Mouse (Mus musculus): ENCODE data around the gene Emc1. TPM values are rescaled to one million over a fixed set of nuclear protein-coding genes. Genes with fewer than 3 reads are reported as not detected.
"Not testable (repeated sequence)": the region's sequence is repeated elsewhere in the genome, so short reads cannot be mapped to it uniquely, and the experiment has no call there.

Gene Emc1
- polyA plus RNA-seq, 1 experiment, result 13.6 TPM

DNA sequence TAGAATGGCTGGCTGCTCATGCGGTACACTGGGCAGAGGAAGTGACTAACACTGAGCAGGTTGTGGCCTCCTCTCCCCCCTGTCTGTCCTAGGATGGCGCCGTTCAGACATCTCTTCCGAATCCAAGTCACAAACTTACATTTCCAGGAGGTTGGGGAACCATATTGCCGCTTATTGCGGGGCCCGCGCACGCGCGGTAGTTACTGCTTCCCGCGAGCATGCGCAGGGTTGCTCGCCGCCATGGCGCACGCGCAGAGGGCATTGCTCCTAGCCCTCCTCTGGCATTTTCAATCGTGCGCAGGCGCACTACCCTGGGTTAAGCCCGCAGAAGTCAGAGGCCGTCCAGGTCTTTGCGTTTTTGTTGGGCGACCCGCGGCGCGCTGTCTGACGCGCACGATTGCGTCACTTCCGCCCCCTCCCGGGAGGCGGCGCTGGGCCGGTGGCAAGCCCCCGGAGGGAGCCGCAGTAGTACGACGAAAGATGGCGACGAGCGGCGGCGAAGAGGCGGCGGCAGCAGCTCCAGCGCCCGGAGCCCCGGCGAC lies 27.9 kb downstream of the Emc1 start:
- peak overlapping the region; percentile 93 for H3K4me3 ChIP-seq (ENCODE audit: low read depth, low read length)
- peaks cover 5% of the 10 kb centered on the region; the same call in 1 of the 2 replicates for H3K4me1 ChIP-seq (ENCODE audit: control insufficient read depth, insufficient read depth, insufficient read length, low read length)
- H3K27ac ChIP-seq (ENCODE audit: insufficient read depth, low read depth, low read length), result peak overlapping the region; percentile 70
- H3K36me3 ChIP-seq (ENCODE audit: control insufficient read depth, insufficient read depth, low read length), result peaks cover 10% of the 10 kb centered on the region
- peak; percentile 36 for TF ChIP-seq POLR2A (IDR thresholded peaks at IDR 0.05; ENCODE audit: low read depth, low read length)
- TF ChIP-seq CTCF (IDR thresholded peaks at IDR 0.05; ENCODE audit: extremely low read depth, insufficient read length, insufficient replicate concordance, low read depth, low read length), result no peak
- WGBS, result under 1% methylated on average over 54 of the region's 54 CpGs
- no peaks in the 10 kb centered on the region for H3K27me3 ChIP-seq (ENCODE audit: control insufficient read depth, insufficient read depth, low read length)

DNA sequence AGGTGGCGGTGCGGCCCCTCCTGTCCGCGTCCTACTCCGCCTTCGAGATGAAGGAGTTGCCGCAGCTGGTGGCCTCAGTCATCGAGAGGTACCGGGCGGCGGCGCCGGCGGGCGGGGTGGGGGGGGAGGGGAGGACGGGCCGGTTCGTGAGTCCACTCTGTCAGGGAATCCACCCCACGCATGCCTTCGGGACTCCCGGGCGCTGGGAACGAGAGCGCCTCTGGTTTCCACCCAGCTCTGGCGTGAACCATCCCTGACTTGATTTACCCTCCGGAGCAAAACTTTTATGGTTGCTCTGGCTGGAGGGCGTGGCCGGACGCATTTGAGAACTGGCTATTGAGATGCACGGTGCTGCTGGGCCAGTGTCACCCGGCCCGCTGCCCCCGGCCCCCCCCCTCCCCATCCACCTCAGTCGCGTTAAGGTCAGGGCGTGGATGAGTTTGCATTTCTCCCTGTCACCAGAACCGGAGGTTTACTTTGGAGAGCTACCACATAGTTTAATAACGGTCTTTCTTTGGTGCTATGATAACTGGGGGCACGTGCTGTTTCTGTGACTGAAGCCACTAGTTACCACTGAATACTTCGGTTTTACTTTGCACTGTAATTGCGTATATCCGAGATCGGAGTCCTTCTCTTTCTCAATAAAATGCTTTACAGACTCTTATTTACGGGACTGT lies 28.5 kb downstream of the Emc1 start:
- 2% methylated on average over 44 of the region's 44 CpGs for WGBS

DNA sequence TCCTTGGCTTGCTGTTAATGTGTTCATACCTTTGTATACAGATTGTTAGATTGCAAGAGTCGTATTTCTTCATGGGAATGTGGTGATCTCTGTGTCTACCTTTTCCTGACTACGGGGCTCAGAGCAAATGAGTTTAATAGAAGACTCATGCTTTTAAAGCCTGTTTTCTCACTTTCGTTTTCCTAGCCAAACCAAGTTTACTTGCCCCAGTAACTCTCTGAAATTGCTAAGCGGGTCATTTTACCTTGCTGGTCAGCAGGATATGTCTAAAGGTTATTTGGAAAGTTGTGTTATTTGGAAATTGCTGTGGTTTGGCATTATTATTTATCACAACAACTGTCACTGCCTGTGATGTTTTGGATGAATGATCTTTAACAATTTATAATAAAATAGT lies 29.1 kb downstream of the Emc1 start:
- Histone ChIP-seq H3K4me1 (ENCODE audit: control insufficient read depth, insufficient read depth, insufficient read length, low read length) (peaks cover 5% of the 10 kb centered on the region; the same call in 1 of the 2 replicates), H3K4me3 (ENCODE audit: low read depth, low read length) (no peak overlapping the region), H3K36me3 (ENCODE audit: control insufficient read depth, insufficient read depth, low read length) (peaks cover 3% of the 10 kb centered on the region; the same call in 1 of the 2 replicates), H3K27me3 (ENCODE audit: control insufficient read depth, insufficient read depth, low read length) (no peaks in the 10 kb centered on the region), H3K27ac (ENCODE audit: insufficient read depth, low read depth, low read length) (no peak overlapping the region)
- no peak for TF ChIP-seq POLR2A (IDR thresholded peaks at IDR 0.05; ENCODE audit: low read depth, low read length)
- WGBS, result 8% methylated on average over 4 of the region's 4 CpGs

More for the DNA sequence above, 28.5 kb downstream of the Emc1 start:
- Histone ChIP-seq H3K4me1 (ENCODE audit: control insufficient read depth, insufficient read depth, insufficient read length, low read length) (peaks cover 5% of the 10 kb centered on the region; the same call in 1 of the 2 replicates), H3K36me3 (ENCODE audit: control insufficient read depth, insufficient read depth, low read length) (peaks cover 4% of the 10 kb centered on the region), H3K27ac (ENCODE audit: insufficient read depth, low read depth, low read length) (peak overlapping the region; percentile 69), H3K27me3 (ENCODE audit: control insufficient read depth, insufficient read depth, low read length) (no peaks in the 10 kb centered on the region), H3K4me3 (ENCODE audit: low read depth, low read length) (peak overlapping the region; percentile 93)
- no peak for TF ChIP-seq POLR2A (IDR thresholded peaks at IDR 0.05; ENCODE audit: low read depth, low read length)
- no peak for TF ChIP-seq CTCF (IDR thresholded peaks at IDR 0.05; ENCODE audit: extremely low read depth, insufficient read length, insufficient replicate concordance, low read depth, low read length)

DNA sequence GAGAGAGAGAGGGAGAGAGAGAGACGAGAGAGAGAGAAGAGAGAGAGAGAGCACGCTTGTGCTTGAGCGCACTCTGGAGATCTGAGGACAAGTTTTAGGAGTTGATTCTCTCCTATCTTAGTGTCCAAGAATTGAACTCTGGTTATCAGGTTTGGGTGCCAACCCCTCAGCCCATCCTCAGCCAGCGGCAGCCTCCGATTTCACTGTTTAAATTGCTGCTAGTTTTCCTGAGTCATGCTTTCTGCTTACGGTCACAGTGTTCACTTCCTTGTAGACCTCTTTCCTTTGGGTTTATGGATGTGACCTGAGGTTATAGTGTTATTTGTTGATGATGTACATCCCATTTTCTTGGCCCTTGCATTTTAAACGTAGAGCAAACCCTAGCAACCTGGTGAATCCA lies 29.8 kb downstream of the Emc1 start:
- Histone ChIP-seq H3K4me1 (ENCODE audit: control insufficient read depth, insufficient read depth, insufficient read length, low read length) (peaks cover 5% of the 10 kb centered on the region; the same call in 1 of the 2 replicates), H3K27me3 (ENCODE audit: control insufficient read depth, insufficient read depth, low read length) (no peaks in the 10 kb centered on the region), H3K4me3 (ENCODE audit: low read depth, low read length) (no peak overlapping the region), H3K36me3 (ENCODE audit: control insufficient read depth, insufficient read depth, low read length) (0 out of 2 replicates have a peak, but pooled peaks cover 3% of the 10 kb centered on the region), H3K27ac (ENCODE audit: insufficient read depth, low read depth, low read length) (no peak overlapping the region; the same call in 1 of the 2 replicates)
- WGBS, result 18% methylated on average over 7 of the region's 7 CpGs
- TF ChIP-seq CTCF (IDR thresholded peaks at IDR 0.05; ENCODE audit: extremely low read depth, insufficient read length, insufficient replicate concordance, low read depth, low read length), result no peak
- no peak for TF ChIP-seq POLR2A (IDR thresholded peaks at IDR 0.05; ENCODE audit: low read depth, low read length)

DNA sequence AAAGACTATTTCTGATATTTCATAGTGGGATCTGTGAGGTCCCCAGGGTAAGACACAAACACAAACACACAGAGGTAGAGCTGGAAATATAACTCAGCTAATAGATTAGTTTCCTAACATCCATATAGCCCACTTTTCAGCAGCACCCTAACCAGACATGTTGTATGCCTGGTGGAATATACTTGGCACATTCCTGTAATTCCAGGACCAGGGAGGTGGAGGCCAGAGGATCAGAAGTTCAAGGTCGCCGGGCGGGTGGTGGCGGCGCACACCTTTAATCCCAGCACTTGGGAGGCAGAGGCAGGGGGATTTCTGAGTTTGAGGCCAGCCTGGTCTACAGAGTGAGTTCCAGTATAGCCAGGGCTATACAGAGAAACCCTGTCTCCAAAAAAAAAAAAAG lies 33.5 kb downstream of the Emc1 start:
- H3K27ac ChIP-seq (ENCODE audit: insufficient read depth, low read depth, low read length); H3K4me3 ChIP-seq (ENCODE audit: low read depth, low read length); H3K27me3 ChIP-seq (ENCODE audit: control insufficient read depth, insufficient read depth, low read length); H3K4me1 ChIP-seq (ENCODE audit: control insufficient read depth, insufficient read depth, insufficient read length, low read length): not testable (repeated sequence)
- WGBS, result 90% methylated on average over 5 of the region's 5 CpGs
- peaks cover 19% of the 10 kb centered on the region for H3K36me3 ChIP-seq (ENCODE audit: control insufficient read depth, insufficient read depth, low read length)

DNA sequence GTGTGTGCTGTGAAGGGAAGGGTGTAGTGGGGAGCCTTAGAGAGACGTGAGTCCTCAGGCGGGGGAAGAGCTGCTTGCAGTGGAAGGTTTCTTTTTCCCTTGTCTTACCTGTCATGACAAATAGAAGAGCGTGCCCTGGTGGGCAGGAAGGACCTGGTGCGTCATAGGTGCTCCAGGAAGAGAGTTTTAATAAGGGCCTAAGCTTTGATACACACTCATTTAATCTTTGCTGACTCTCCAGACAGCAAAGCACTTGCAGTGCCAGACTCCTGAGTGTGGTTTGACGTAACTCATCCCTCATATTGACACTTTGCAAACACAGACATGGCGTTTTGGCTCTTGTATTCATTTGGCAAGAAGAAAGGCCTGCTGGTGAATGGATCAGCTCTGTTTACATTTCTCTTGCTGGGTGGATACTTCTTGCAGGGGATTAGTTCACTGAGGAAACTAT lies 34.5 kb downstream of the Emc1 start:
- Histone ChIP-seq H3K27ac (ENCODE audit: insufficient read depth, low read depth, low read length) (peak overlapping the region; percentile 64), H3K4me3 (ENCODE audit: low read depth, low read length) (no peak overlapping the region), H3K4me1 (ENCODE audit: control insufficient read depth, insufficient read depth, insufficient read length, low read length) (peaks cover 4% of the 10 kb centered on the region; the same call in 1 of the 2 replicates), H3K36me3 (ENCODE audit: control insufficient read depth, insufficient read depth, low read length) (peaks cover 29% of the 10 kb centered on the region), H3K27me3 (ENCODE audit: control insufficient read depth, insufficient read depth, low read length) (no peaks in the 10 kb centered on the region)
- no peak for TF ChIP-seq CTCF (IDR thresholded peaks at IDR 0.05; ENCODE audit: extremely low read depth, insufficient read length, insufficient replicate concordance, low read depth, low read length)
- TF ChIP-seq POLR2A (IDR thresholded peaks at IDR 0.05; ENCODE audit: low read depth, low read length), result no peak
- 15% methylated on average over 6 of the region's 6 CpGs for WGBS

DNA sequence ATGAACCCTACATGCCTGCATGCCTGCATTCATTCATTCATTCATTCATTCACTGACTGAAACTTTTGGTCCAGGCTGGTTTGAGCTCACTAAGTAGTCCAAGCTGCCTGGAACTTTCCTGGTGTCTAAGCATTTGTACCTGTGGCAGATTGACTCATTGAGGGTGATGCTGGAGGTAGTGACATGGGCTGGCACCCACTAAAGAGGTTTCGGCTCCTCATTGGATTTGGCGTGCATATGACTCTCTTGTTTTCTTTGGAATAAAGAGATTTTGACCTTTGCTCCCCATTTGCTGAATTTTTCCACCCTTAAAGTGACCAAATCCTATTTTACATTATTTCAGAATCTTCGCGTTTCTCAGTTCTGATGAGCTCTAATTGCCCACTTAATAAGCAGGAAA lies 37.2 kb downstream of the Emc1 start:
- no peak for TF ChIP-seq CTCF (IDR thresholded peaks at IDR 0.05; ENCODE audit: extremely low read depth, insufficient read length, insufficient replicate concordance, low read depth, low read length)
- TF ChIP-seq POLR2A (IDR thresholded peaks at IDR 0.05; ENCODE audit: low read depth, low read length), result no peak
- Histone ChIP-seq H3K27me3 (ENCODE audit: control insufficient read depth, insufficient read depth, low read length) (no peaks in the 10 kb centered on the region), H3K36me3 (ENCODE audit: control insufficient read depth, insufficient read depth, low read length) (peaks cover 51% of the 10 kb centered on the region), H3K27ac (ENCODE audit: insufficient read depth, low read depth, low read length) (no peak overlapping the region), H3K4me3 (ENCODE audit: low read depth, low read length) (no peak overlapping the region), H3K4me1 (ENCODE audit: control insufficient read depth, insufficient read depth, insufficient read length, low read length) (no peaks in the 10 kb centered on the region)
- WGBS, result 69% methylated on average over 4 of the region's 4 CpGs
